Mouse (Mus musculus): ENCODE measurements at regions not wholly inside any gene's neighbourhood (a gene's known extent, or its start where the extent isn't known, plus 50 kb on each side); places are given as distances from the start of the nearest gene placed in this dataset.

DNA sequence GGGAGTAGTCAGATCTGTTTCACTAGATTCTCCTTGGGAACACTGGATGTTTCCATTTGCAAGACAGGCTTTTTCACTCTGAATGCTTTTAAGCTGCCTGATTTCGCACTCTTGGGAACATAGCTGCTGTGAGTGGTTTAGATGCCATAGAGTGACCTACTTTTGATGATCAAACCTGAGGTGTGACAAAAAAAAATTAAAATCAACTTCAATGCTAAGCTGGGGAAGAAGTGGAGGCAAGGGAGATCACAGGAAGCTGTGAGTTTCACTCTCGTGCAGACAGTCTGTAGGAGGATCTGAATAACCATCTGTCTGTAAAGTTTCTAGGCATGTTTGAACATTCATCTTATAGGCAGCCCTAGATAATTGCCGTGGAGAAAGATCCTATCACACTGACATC lies 505.7 kb downstream of the Ptprc start:
- H3K36me3 ChIP-seq (ENCODE audit: control insufficient read depth, insufficient read depth, low read length) = no peaks in the 10 kb centered on the region
- DNase-seq (ENCODE audit: low spot score) = no peak
- no peaks in the 10 kb centered on the region for H3K4me1 ChIP-seq (replicated peaks; ENCODE audit: control insufficient read depth, insufficient read depth, low read length)
- no peaks in the 10 kb centered on the region for H3K9me3 ChIP-seq (ENCODE audit: control insufficient read depth, low read length)
- H3K27ac ChIP-seq (ENCODE audit: low read depth, low read length) = no peak overlapping the region
- no peak overlapping the region for H3K4me3 ChIP-seq (ENCODE audit: low read depth, low read length)
- no peaks in the 10 kb centered on the region for H3K27me3 ChIP-seq (ENCODE audit: control insufficient read depth, insufficient read depth, low read length)
- 78% methylated on average over 3 of the region's 3 CpGs for WGBS
- no peak overlapping the region for H3K9ac ChIP-seq (ENCODE audit: low read depth, low read length)
- H3K4me2 ChIP-seq (replicated peaks; ENCODE audit: low read depth, low read length) = no peak overlapping the region
- ATAC-seq (ENCODE audit: low FRiP score) = no peak

DNA sequence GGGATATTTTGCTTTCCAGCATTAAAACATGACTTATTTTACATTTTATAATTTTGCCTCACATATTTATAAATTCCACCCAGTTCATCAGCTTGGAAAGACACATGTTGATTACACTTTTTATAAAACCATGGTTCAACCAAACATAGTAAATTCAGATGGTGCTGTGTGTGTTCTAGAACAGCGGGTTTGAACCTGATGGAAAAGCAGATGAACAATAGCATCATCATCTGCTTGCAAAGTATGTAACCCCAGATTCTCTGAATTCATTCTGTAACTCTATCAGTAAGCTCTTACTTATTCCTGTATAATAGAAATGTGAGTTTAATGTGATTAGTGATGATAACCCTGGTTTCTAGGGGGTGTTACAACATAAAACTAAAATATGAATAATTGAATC lies 517.4 kb downstream of the Ptprc start:
- Histone ChIP-seq H3K9ac (ENCODE audit: low read depth, low read length) (no peak overlapping the region), H3K9me3 (ENCODE audit: control insufficient read depth, low read length) (no peaks in the 10 kb centered on the region), H3K4me3 (ENCODE audit: low read depth, low read length) (no peak overlapping the region), H3K27ac (ENCODE audit: low read depth, low read length) (no peak overlapping the region), H3K4me2 (replicated peaks; ENCODE audit: low read depth, low read length) (no peak overlapping the region), H3K4me1 (replicated peaks; ENCODE audit: control insufficient read depth, insufficient read depth, low read length) (no peaks in the 10 kb centered on the region), H3K36me3 (ENCODE audit: control insufficient read depth, insufficient read depth, low read length) (no peaks in the 10 kb centered on the region), H3K27me3 (ENCODE audit: control insufficient read depth, insufficient read depth, low read length) (no peaks in the 10 kb centered on the region)
- DNase-seq (ENCODE audit: low spot score) (no peak), ATAC-seq (ENCODE audit: low FRiP score) (no peak)
- 96% methylated on average over 1 of the region's 1 CpGs for WGBS

DNA sequence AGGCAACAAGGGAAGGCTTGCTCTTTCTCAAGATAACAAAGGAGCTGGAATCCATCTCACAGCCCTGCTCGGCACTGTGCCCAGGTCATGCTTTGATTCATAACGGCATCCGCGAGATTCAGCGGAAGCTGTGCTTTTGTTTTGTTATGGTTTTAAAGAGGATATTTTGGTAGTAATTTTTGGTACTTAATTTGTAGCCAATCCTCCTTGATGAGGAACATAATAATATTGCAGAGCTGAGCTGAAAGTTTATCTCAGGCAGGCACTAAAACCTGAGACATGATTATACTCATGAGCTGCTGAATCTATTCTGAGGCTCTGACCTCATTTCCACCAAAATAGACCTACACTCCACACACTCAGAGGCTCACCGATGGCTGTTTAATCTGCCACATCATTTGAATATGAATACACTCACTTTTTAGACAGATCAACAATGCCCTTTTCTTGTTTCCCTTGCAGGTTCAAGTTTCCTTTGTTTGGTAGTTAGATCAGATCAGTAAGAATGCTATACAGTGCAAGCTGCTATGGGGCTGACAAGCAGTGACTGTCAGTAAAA lies 518.5 kb downstream of the Ptprc start:
- 33% methylated on average over 6 of the region's 6 CpGs for WGBS
- Histone ChIP-seq H3K36me3 (ENCODE audit: control insufficient read depth, insufficient read depth, low read length) (no peaks in the 10 kb centered on the region), H3K27ac (ENCODE audit: low read depth, low read length) (peak overlapping the region; percentile 12; the same call in 1 of the 2 replicates), H3K27me3 (ENCODE audit: control insufficient read depth, insufficient read depth, low read length) (no peaks in the 10 kb centered on the region), H3K9me3 (ENCODE audit: control insufficient read depth, low read length) (no peaks in the 10 kb centered on the region), H3K9ac (ENCODE audit: low read depth, low read length) (no peak overlapping the region), H3K4me1 (replicated peaks; ENCODE audit: control insufficient read depth, insufficient read depth, low read length) (no peaks in the 10 kb centered on the region), H3K4me2 (replicated peaks; ENCODE audit: low read depth, low read length) (peak overlapping the region; percentile 21; the same call in 1 of the 2 replicates), H3K4me3 (ENCODE audit: low read depth, low read length) (no peak overlapping the region)
- ATAC-seq (ENCODE audit: low FRiP score) = peak; percentile 92
- DNase-seq (ENCODE audit: low spot score) = peak; percentile 51

DNA sequence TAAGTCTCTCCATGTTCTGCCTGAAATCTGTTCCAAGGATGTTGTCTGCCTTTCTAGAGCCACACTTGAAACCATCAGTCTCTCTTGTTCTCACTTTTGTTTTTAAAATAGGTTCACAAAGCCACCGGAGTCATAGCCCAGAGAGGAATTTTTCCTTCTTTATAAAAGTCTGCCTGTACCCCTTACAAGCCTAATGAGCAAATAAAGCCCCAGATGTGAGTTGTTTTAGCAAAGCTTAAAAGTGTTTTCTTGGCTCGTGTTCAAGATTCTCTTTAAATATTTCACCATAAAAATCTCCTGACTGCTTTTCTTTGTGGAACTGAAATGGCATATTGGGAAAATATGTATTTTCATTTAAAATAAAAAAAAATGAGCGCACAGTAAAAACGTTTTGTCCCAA lies 521.3 kb downstream of the Ptprc start:
- 68% methylated on average over 4 of the region's 4 CpGs for WGBS
- DNase-seq (ENCODE audit: low spot score) (no peak), ATAC-seq (ENCODE audit: low FRiP score) (no peak)
- Histone ChIP-seq H3K4me1 (replicated peaks; ENCODE audit: control insufficient read depth, insufficient read depth, low read length) (no peaks in the 10 kb centered on the region), H3K9me3 (ENCODE audit: control insufficient read depth, low read length) (no peaks in the 10 kb centered on the region), H3K9ac (ENCODE audit: low read depth, low read length) (no peak overlapping the region), H3K4me3 (ENCODE audit: low read depth, low read length) (no peak overlapping the region), H3K27ac (ENCODE audit: low read depth, low read length) (no peak overlapping the region), H3K4me2 (replicated peaks; ENCODE audit: low read depth, low read length) (no peak overlapping the region), H3K36me3 (ENCODE audit: control insufficient read depth, insufficient read depth, low read length) (no peaks in the 10 kb centered on the region), H3K27me3 (ENCODE audit: control insufficient read depth, insufficient read depth, low read length) (no peaks in the 10 kb centered on the region)

DNA sequence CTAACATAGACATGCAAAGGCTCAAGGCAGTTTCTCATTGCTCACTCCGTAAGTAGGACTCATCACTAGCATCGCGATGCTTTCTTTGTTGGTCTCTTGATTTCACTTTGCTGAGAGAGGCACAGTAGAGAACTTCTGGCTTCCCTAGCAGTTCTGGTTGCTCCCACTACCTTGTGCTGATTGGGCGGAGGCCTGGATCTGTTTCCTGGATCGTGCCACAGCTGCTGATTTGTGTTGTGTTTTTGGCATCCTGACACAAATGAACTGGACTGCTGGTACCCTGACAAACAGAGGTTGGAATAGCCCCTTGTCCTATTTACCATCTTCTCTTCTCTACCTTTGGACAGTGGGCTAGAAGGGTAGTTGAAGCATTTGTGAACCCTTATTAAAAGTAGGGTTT lies 522.0 kb downstream of the Ptprc start:
- no peaks in the 10 kb centered on the region for H3K4me1 ChIP-seq (replicated peaks; ENCODE audit: control insufficient read depth, insufficient read depth, low read length)
- no peaks in the 10 kb centered on the region for H3K36me3 ChIP-seq (ENCODE audit: control insufficient read depth, insufficient read depth, low read length)
- ATAC-seq (ENCODE audit: low FRiP score) (no peak), DNase-seq (ENCODE audit: low spot score) (no peak)
- no peak overlapping the region for H3K9ac ChIP-seq (ENCODE audit: low read depth, low read length)
- no peak overlapping the region for H3K27ac ChIP-seq (ENCODE audit: low read depth, low read length)
- H3K27me3 ChIP-seq (ENCODE audit: control insufficient read depth, insufficient read depth, low read length) = no peaks in the 10 kb centered on the region
- H3K4me3 ChIP-seq (ENCODE audit: low read depth, low read length) = no peak overlapping the region
- H3K4me2 ChIP-seq (replicated peaks; ENCODE audit: low read depth, low read length) = no peak overlapping the region
- no peaks in the 10 kb centered on the region for H3K9me3 ChIP-seq (ENCODE audit: control insufficient read depth, low read length)
- WGBS = 84% methylated on average over 5 of the region's 5 CpGs

DNA sequence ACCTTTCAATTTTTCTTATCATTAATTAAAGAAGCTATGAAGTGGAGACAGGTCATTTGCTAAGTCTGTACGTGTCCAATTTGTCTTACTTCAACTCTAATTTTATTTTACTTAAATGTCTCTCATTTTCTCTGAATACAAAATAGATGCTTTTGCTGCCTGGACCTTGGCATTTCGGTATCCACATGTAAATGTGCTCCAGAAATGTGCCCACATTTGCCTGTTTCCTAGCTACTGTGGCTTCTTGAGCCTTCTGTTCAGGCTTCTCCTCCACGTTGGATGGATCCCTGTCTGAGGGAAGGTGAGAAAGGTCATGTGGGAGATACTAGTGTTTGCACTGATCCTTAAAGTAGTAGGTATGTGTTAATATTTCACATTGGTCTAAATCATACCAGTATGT lies 524.9 kb downstream of the Ptprc start:
- no peak for ATAC-seq (ENCODE audit: low FRiP score)
- Histone ChIP-seq H3K36me3 (ENCODE audit: control insufficient read depth, insufficient read depth, low read length) (no peaks in the 10 kb centered on the region), H3K4me2 (replicated peaks; ENCODE audit: low read depth, low read length) (no peak overlapping the region), H3K4me1 (replicated peaks; ENCODE audit: control insufficient read depth, insufficient read depth, low read length) (no peaks in the 10 kb centered on the region), H3K4me3 (ENCODE audit: low read depth, low read length) (no peak overlapping the region), H3K27ac (ENCODE audit: low read depth, low read length) (no peak overlapping the region), H3K9ac (ENCODE audit: low read depth, low read length) (no peak overlapping the region), H3K27me3 (ENCODE audit: control insufficient read depth, insufficient read depth, low read length) (no peaks in the 10 kb centered on the region), H3K9me3 (ENCODE audit: control insufficient read depth, low read length) (no peaks in the 10 kb centered on the region)
- WGBS = 68% methylated on average over 3 of the region's 3 CpGs
- no peak for DNase-seq (ENCODE audit: low spot score)

DNA sequence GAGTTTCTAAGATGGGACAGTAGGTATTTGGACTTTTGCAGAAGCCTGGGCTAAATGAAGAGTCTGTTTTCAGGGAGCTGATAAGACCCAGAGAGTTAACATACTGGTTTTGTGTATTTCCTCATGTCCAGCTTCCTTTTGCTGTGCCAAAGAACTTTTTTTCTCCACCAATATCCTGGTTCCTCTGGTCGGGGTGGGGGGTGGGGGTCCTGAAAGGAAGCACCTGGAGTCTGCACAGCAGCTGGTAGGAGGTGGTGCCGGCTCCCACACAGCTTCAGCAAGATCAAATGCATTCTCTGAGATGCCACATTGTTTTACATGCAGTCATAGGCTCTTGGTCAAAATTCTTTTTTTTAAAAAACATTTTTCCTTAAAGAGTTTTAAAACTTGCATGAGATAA lies 525.4 kb downstream of the Ptprc start:
- Histone ChIP-seq H3K4me3 (ENCODE audit: low read depth, low read length) (no peak overlapping the region), H3K27ac (ENCODE audit: low read depth, low read length) (no peak overlapping the region), H3K9ac (ENCODE audit: low read depth, low read length) (no peak overlapping the region), H3K4me1 (replicated peaks; ENCODE audit: control insufficient read depth, insufficient read depth, low read length) (no peaks in the 10 kb centered on the region), H3K27me3 (ENCODE audit: control insufficient read depth, insufficient read depth, low read length) (no peaks in the 10 kb centered on the region), H3K4me2 (replicated peaks; ENCODE audit: low read depth, low read length) (no peak overlapping the region), H3K36me3 (ENCODE audit: control insufficient read depth, insufficient read depth, low read length) (no peaks in the 10 kb centered on the region), H3K9me3 (ENCODE audit: control insufficient read depth, low read length) (no peaks in the 10 kb centered on the region)
- ATAC-seq (ENCODE audit: low FRiP score) (no peak), DNase-seq (ENCODE audit: low spot score) (no peak)
- WGBS = 31% methylated on average over 2 of the region's 2 CpGs

DNA sequence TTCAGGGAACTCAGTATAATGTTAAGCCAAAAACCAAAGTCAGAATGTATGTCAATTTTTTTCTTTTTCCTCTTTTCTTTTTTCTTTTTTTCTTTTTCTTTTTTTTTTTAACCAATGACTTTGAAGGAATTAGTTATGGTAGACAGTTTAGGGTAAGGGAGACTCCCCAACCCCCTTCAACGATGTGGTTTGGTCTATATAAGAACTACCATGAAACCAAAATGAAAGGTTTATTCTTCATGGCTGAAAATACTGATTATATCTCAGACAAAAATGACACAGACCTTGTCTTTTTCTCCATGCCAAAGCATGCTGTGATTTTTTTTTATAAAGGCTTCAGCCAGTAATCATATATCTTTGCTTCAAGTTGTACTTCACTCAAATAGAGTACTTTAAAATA lies 526.7 kb downstream of the Ptprc start:
- Histone ChIP-seq H3K9ac (ENCODE audit: low read depth, low read length) (no peak overlapping the region), H3K27ac (ENCODE audit: low read depth, low read length) (no peak overlapping the region), H3K36me3 (ENCODE audit: control insufficient read depth, insufficient read depth, low read length) (no peaks in the 10 kb centered on the region), H3K4me1 (replicated peaks; ENCODE audit: control insufficient read depth, insufficient read depth, low read length) (no peaks in the 10 kb centered on the region), H3K4me3 (ENCODE audit: low read depth, low read length) (no peak overlapping the region), H3K9me3 (ENCODE audit: control insufficient read depth, low read length) (no peaks in the 10 kb centered on the region), H3K4me2 (replicated peaks; ENCODE audit: low read depth, low read length) (no peak overlapping the region), H3K27me3 (ENCODE audit: control insufficient read depth, insufficient read depth, low read length) (no peaks in the 10 kb centered on the region)
- ATAC-seq (ENCODE audit: low FRiP score) = no peak
- 82% methylated on average over 1 of the region's 1 CpGs for WGBS
- DNase-seq (ENCODE audit: low spot score) = no peak

DNA sequence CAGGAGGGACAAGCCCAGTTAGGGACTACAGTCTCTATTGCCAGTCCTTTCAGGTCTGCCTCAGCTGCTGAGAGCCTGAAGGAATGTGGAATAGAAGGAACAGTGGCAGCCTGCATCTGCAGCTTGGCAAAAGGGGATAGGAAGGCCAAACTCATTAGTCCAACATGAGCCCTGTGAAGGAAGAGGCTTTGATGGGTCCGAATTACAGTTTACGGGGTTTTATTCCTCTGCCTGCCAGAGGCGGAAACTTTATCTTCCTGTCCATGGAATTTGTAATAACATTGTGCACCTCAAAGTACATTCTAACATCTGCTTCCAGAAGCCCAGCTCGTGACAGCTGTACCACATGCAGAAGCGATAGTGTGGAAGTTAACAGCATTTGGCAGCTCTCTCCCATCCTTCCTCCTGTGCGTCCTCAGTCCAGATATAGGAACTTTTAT lies 530.9 kb downstream of the Ptprc start:
- Histone ChIP-seq H3K36me3 (ENCODE audit: control insufficient read depth, insufficient read depth, low read length) (no peaks in the 10 kb centered on the region), H3K4me3 (ENCODE audit: low read depth, low read length) (no peak overlapping the region), H3K4me1 (replicated peaks; ENCODE audit: control insufficient read depth, insufficient read depth, low read length) (no peaks in the 10 kb centered on the region), H3K4me2 (replicated peaks; ENCODE audit: low read depth, low read length) (no peak overlapping the region), H3K9ac (ENCODE audit: low read depth, low read length) (no peak overlapping the region), H3K27me3 (ENCODE audit: control insufficient read depth, insufficient read depth, low read length) (no peaks in the 10 kb centered on the region), H3K9me3 (ENCODE audit: control insufficient read depth, low read length) (no peaks in the 10 kb centered on the region), H3K27ac (ENCODE audit: low read depth, low read length) (no peak overlapping the region)
- DNase-seq (ENCODE audit: low spot score) (no peak), ATAC-seq (ENCODE audit: low FRiP score) (no peak)
- WGBS = 77% methylated on average over 6 of the region's 6 CpGs

All from hindbrain, embryonic 11.5 days (tissue).